Mouse (Mus musculus): ENCODE measurements at regions not wholly inside any gene's neighbourhood (a gene's known extent, or its start where the extent isn't known, plus 50 kb on each side); places are given as distances from the start of the nearest gene placed in this dataset.

DNA sequence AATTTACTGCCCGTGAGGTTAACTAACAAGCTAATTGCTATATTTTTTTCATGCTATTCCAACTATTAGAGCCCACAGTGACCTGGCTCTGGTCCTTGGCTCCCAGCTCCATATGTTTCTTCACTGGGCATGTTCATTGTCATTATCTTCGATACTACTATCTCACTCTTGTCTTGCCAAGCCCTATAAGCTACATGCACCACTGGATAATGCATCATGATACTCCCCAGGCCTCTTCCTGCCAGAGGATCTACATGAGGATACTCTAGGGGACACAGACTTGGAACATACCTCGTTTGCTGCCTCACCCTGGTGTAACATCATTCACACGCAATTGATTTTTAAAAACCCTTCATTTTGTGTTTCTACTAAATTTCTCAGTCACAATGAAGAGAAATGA lies 1016.7 kb downstream of the Stim2 start:
- ATAC-seq (ENCODE audit: low FRiP score, low read depth) = 0 out of 2 replicates have a peak, but pooled peaks have one; percentile 30
- Histone ChIP-seq H3K4me2 (no peak overlapping the region), H3K9me3 (no peaks in the 10 kb centered on the region), H3K4me3 (no peak overlapping the region), H3K4me1 (replicated peaks) (no peaks in the 10 kb centered on the region), H3K27ac (replicated peaks) (no peak overlapping the region), H3K9ac (no peak overlapping the region), H3K36me3 (no peaks in the 10 kb centered on the region), H3K27me3 (no peaks in the 10 kb centered on the region)
- WGBS = 75% methylated on average over 4 of the region's 4 CpGs

DNA sequence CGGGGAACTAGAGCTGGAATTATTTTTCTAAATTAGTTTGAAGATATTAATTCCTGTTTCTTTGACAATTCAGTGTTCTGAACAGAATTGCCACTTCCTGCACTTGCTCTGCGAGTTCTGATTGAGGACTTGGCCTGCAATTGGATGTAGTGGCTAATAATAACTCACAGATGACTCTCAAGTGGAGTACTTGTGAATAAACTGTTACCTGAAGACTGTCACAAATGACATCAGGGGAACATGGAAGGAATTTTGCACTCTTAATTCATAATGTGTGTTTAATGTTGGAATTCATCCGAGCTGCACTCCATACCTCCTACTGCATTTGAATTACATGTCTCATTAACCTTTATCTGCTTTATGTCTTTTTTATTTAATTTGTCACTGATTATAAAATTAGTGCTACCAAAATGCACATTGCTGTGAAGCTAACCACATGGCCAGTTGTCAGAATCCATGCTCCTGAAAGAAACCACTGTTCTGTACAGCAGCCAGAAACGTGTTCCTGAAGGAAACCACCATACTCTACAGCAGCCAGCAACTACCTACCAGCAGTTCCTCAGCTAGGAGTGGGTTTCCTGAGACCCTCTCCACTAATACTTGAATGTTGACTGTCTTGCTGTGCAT lies 1051.1 kb downstream of the Stim2 start:
- Histone ChIP-seq H3K36me3 (no peaks in the 10 kb centered on the region), H3K4me2 (no peak overlapping the region), H3K4me3 (no peak overlapping the region), H3K27ac (replicated peaks) (no peak overlapping the region), H3K27me3 (no peaks in the 10 kb centered on the region), H3K9ac (no peak overlapping the region), H3K9me3 (no peaks in the 10 kb centered on the region), H3K4me1 (replicated peaks) (no peaks in the 10 kb centered on the region)
- WGBS = 68% methylated on average over 4 of the region's 4 CpGs
- no peak for ATAC-seq (ENCODE audit: low FRiP score, low read depth)

All from hindbrain, embryonic 15.5 days (tissue).